Mouse (Mus musculus) lung, postnatal 0 days (tissue): Measurements from ENCODE around the gene Rap2c.
A peak's percentile ranks its signal among the peaks of the same experiment; 100 is the strongest.

Experiments used
- CTCF ChIP-seq: IDR thresholded peaks from 2 replicates; pipeline ENCODE4 v1.5.1; 2016; ENCODE audit warnings: antibody characterized with exemption, mild to moderate bottlenecking
- EP300 ChIP-seq: IDR thresholded peaks from 2 replicates; pipeline ENCODE4 v1.6.1; 2016; ENCODE audit warnings: antibody characterized with exemption, mild to moderate bottlenecking, control low read depth

GRCm38 (mm10) chrX:51019884-51020283 is 2.1 kb upstream of the Rap2c start:
- peak; percentile 63 for TF ChIP-seq CTCF
- TF ChIP-seq EP300: no peak
